7 mouse cellular contexts compared by ENCODE assay signal in genomic region chr8:20151317-20152047, GRCm38 (mm10).
DNase-seq lines count a peak whose midpoint lies in the region; ATAC-seq and TF ChIP-seq lines count a peak whose summit lies in the region.
"Not testable (repeated sequence)": the region's sequence is repeated elsewhere in the genome, so short reads cannot be mapped to it uniquely, and the experiment has no call there.

No protein-coding gene starts in this region.

- not testable (repeated sequence) for TF ChIP-seq POLR2A in ES-Bruce4 (IDR thresholded peaks at IDR 0.05; ENCODE audit: insufficient read depth, low read length)

- intact Hi-C loops in left cerebral cortex, postnatal 25 days (cut with DNase I) = not testable (repeated sequence)

- peak overlapping the region; percentile 67; the same call in 1 of the 2 replicates for H3K27ac ChIP-seq in ES-Bruce4 (ENCODE audit: insufficient read depth, low read length)

- DNase-seq in layer of hippocampus, adult 18-20 months (ENCODE audit: low spot score in 2 of 2) = peak; percentile 50 to 59
- peak; percentile 6 to 38 for DNase-seq in left cerebral cortex, postnatal 25 days (ENCODE audit: low spot score in 2 of 2)
- peak; percentile 36 to 38 for DNase-seq in right cerebral cortex, adult 2 months (ENCODE audit: low spot score in 2 of 2)
- DNase-seq in testis, postnatal 10 days (ENCODE audit: low spot score) = peak; percentile 31

- peak; percentile 93 for ATAC-seq in granulocyte monocyte progenitor cell, adult 5-6 weeks (replicated peaks; ENCODE audit: poor library complexity, severe bottlenecking)
- peak; percentile 85 for ATAC-seq in megakaryocyte progenitor cell, adult 5-6 weeks (replicated peaks; ENCODE audit: poor library complexity)

- H3K4me1 ChIP-seq in ES-Bruce4 (ENCODE audit: control insufficient read depth, insufficient read depth, low read length) = not testable (repeated sequence)

- H3K9ac ChIP-seq in ES-Bruce4 (ENCODE audit: low read depth, poor library complexity, severe bottlenecking) = not testable (repeated sequence)

- H3K9me3 ChIP-seq in ES-Bruce4 (replicated peaks; ENCODE audit: control insufficient read depth, insufficient read depth, low read length, poor library complexity, severe bottlenecking) = not testable (repeated sequence)

- not testable (repeated sequence) for H3K27me3 ChIP-seq in ES-Bruce4 (ENCODE audit: control insufficient read depth, insufficient read depth, low read length, poor library complexity, severe bottlenecking)

- TF ChIP-seq CTCF in ES-Bruce4 (IDR thresholded peaks at IDR 0.05; ENCODE audit: low read depth, low read length) = not testable (repeated sequence)

- TF ChIP-seq EP300 in ES-Bruce4 (IDR thresholded peaks at IDR 0.05; ENCODE audit: insufficient read depth, low read depth, low read length) = not testable (repeated sequence)

- not testable (repeated sequence) for H3K4me3 ChIP-seq in ES-Bruce4 (ENCODE audit: low read depth, low read length)

- not testable (repeated sequence) for H3K36me3 ChIP-seq in ES-Bruce4 (ENCODE audit: control insufficient read depth, insufficient read depth, low read length, poor library complexity, severe bottlenecking)
